Mouse (Mus musculus): ENCODE measurements around the gene Cbx6. TPM values are rescaled to one million over a fixed set of nuclear protein-coding genes. Genes with fewer than 3 reads are reported as not detected.
"Not testable (repeated sequence)": the region's sequence is repeated elsewhere in the genome, so short reads cannot be mapped to it uniquely, and the experiment has no call there.

The Cbx6 gene
- total RNA-seq, 2 experiments from 2014 or later, result 321 to 326 TPM

- peak in 1 of 2 experiments; percentile 87 for DNase-seq (ENCODE audit: low spot score in 2 of 2)
Measured at GRCm38 (mm10) chr15:79832064-79832900, 2.2 kb downstream of the Cbx6 start.

- DNase-seq (ENCODE audit: low spot score in 2 of 2), result peak in 1 of 2 experiments; percentile 92
Measured at GRCm38 (mm10) chr15:79830388-79830787, 4.1 kb downstream of the Cbx6 start.

- DNase-seq (ENCODE audit: low spot score in 2 of 2), result no peak
Measured at GRCm38 (mm10) chr15:79829431-79829830, 5.1 kb downstream of the Cbx6 start.

GRCm38 (mm10) chr15:79828366-79829035 lies 6.0 kb downstream of the Cbx6 start:
- DNase-seq (ENCODE audit: low spot score in 2 of 2), result no peak

- DNase-seq (ENCODE audit: low spot score in 2 of 2), result no peak
Measured at GRCm38 (mm10) chr15:79827778-79828210, 6.7 kb downstream of the Cbx6 start.

GRCm38 (mm10) chr15:79827061-79827777 lies 7.3 kb downstream of the Cbx6 start:
- DNase-seq (ENCODE audit: low spot score in 2 of 2), result no peak

GRCm38 (mm10) chr15:79826221-79826935 lies 8.1 kb downstream of the Cbx6 start:
- no peak for DNase-seq (ENCODE audit: low spot score in 2 of 2)

- DNase-seq (ENCODE audit: low spot score in 2 of 2), result peak in 1 of 2 experiments; percentile 47
Measured at GRCm38 (mm10) chr15:79825146-79825825, 9.2 kb downstream of the Cbx6 start.

- DNase-seq (ENCODE audit: low spot score in 2 of 2), result peak in 1 of 2 experiments; percentile 51
Measured at GRCm38 (mm10) chr15:79823588-79824280, 10.8 kb downstream of the Cbx6 start.

GRCm38 (mm10) chr15:79822265-79823199 lies 12.0 kb downstream of the Cbx6 start:
- DNase-seq (ENCODE audit: low spot score in 2 of 2), result peak in 1 of 2 experiments; percentile 18

- no peak for DNase-seq (ENCODE audit: low spot score in 2 of 2)
Measured at GRCm38 (mm10) chr15:79818325-79818724, 16.2 kb downstream of the Cbx6 start.

- no peak for DNase-seq (ENCODE audit: low spot score in 2 of 2)
Measured at GRCm38 (mm10) chr15:79813666-79814258, 20.7 kb downstream of the Cbx6 start.

- DNase-seq (ENCODE audit: low spot score in 2 of 2), result not testable (repeated sequence)
Measured at GRCm38 (mm10) chr15:79812840-79813239, 21.6 kb downstream of the Cbx6 start.

- no peak for DNase-seq (ENCODE audit: low spot score in 2 of 2)
Measured at GRCm38 (mm10) chr15:79810997-79811396, 23.5 kb downstream of the Cbx6 start.

- peak in 1 of 2 experiments; percentile 29 for DNase-seq (ENCODE audit: low spot score in 2 of 2)
Measured at GRCm38 (mm10) chr15:79810061-79810460, 24.4 kb downstream of the Cbx6 start.

- no peak for DNase-seq (ENCODE audit: low spot score in 2 of 2)
Measured at GRCm38 (mm10) chr15:79808658-79809057, 25.8 kb downstream of the Cbx6 start.

GRCm38 (mm10) chr15:79808114-79808513 lies 26.4 kb downstream of the Cbx6 start:
- DNase-seq (ENCODE audit: low spot score in 2 of 2), result no peak

GRCm38 (mm10) chr15:79807050-79807449 lies 27.4 kb downstream of the Cbx6 start:
- no peak for DNase-seq (ENCODE audit: low spot score in 2 of 2)
